Mouse (Mus musculus) heart, adult 18-20 months (tissue): ENCODE measurements at regions not wholly inside any gene's neighbourhood (a gene's known extent, or its start where the extent isn't known, plus 50 kb on each side); places are given as distances from the start of the nearest gene placed in this dataset.

Experiments
- DNase-seq, 2 experiments: peaks; one replicate each; pipeline ENCODE4 v3.0.0; 2021 to 2022; ENCODE audit warnings: mixed read lengths in 1 of 2

GRCm38 (mm10) chr1:60823006-60823665, 63.7 kb upstream of the Ctla4 start:
- peak; percentile 42 to 56 for DNase-seq

GRCm38 (mm10) chr1:60824218-60825125, 62.3 kb upstream of the Ctla4 start:
- peak in 1 of 2 experiments; percentile 27 for DNase-seq

- DNase-seq: peak; percentile 65 to 66
Measured at GRCm38 (mm10) chr1:60825256-60826186, 61.3 kb upstream of the Ctla4 start.

GRCm38 (mm10) chr1:60826981-60827380, 59.8 kb upstream of the Ctla4 start:
- no peak for DNase-seq

GRCm38 (mm10) chr1:60828152-60828551, 58.6 kb upstream of the Ctla4 start:
- no peak for DNase-seq

- no peak for DNase-seq
Measured at GRCm38 (mm10) chr1:60829849-60830248, 57.0 kb upstream of the Ctla4 start.

- DNase-seq: no peak
Measured at GRCm38 (mm10) chr1:60833668-60834067, 53.1 kb upstream of the Ctla4 start.
